Mouse (Mus musculus) erythroblast, embryonic 14.5 days (primary cell): Measurements from ENCODE around the gene Fbxl16.

Experiments
- GATA1 ChIP-seq: IDR thresholded peaks from 2 replicates; pipeline ENCODE4 v1.6.1; 2012; ENCODE audit warnings: low read length, inconsistent platforms, mixed read lengths
- TAL1 ChIP-seq: IDR thresholded peaks from 3 replicates; pipeline ENCODE4 v1.6.1; 2012; ENCODE audit warnings: low read length, inconsistent platforms, mixed read lengths

GRCm38 (mm10) chr17:25806507-25806906, 2.4 kb upstream of the Fbxl16 start:
- TF ChIP-seq TAL1 (no peak), GATA1 (no peak)
